Mouse (Mus musculus) intestine, postnatal 0 days (tissue): ENCODE data around the gene Pygm. TPM values are rescaled to one million over a fixed set of nuclear protein-coding genes. Genes with fewer than 3 reads are reported as not detected.

ENCODE experiments used
- ATAC-seq: fragments of 200-750 bp; cut with Nextera tagmentation; 2 replicates; pipeline ENCODE4 v1.8.0; 2017; ENCODE audit warnings: mild to moderate bottlenecking, moderate TSS enrichment, moderate library complexity
- H3K27ac ChIP-seq: fragments of 300-500 bp; sonication (generic); 2 replicates; pipeline ENCODE4 v1.5.1; 2014; ENCODE audit warnings: mild to moderate bottlenecking, low read depth, low read length, moderate library complexity
- H3K27me3 ChIP-seq: fragments of 300-500 bp; sonication (generic); replicated peaks from 2 replicates; pipeline ENCODE4 v1.6.1; 2014; ENCODE audit warnings: low read length, mixed read lengths; ENCODE audit not compliant: control insufficient read depth, insufficient read depth
- H3K36me3 ChIP-seq: fragments of 300-500 bp; sonication (generic); 2 replicates; pipeline ENCODE4 v1.6.1; 2014; ENCODE audit warnings: mild to moderate bottlenecking, moderate library complexity; ENCODE audit not compliant: control insufficient read depth, insufficient read depth
- H3K4me1 ChIP-seq: fragments of 300-500 bp; sonication (generic); replicated peaks from 2 replicates; pipeline ENCODE4 v1.6.1; 2014; ENCODE audit warnings: antibody characterized with exemption, low read length, mixed read lengths; ENCODE audit not compliant: control insufficient read depth, insufficient read depth
- H3K4me2 ChIP-seq: fragments of 300-500 bp; sonication (generic); replicated peaks from 2 replicates; pipeline ENCODE4 v1.6.1; 2014; ENCODE audit warnings: low read depth, mild to moderate bottlenecking, moderate library complexity
- H3K4me3 ChIP-seq: fragments of 300-500 bp; sonication (generic); 2 replicates; pipeline ENCODE4 v1.5.1; 2014; ENCODE audit warnings: low read depth, low read length
- H3K9ac ChIP-seq: fragments of 300-500 bp; sonication (generic); 2 replicates; pipeline ENCODE4 v1.6.1; 2014; ENCODE audit warnings: mild to moderate bottlenecking, low read depth, low read length
- H3K9me3 ChIP-seq: fragments of 300-500 bp; sonication (generic); 2 replicates; pipeline ENCODE4 v1.6.1; 2016; ENCODE audit warnings: mixed run types; ENCODE audit not compliant: control insufficient read depth
- CTCF ChIP-seq: sonication (generic); IDR thresholded peaks from 2 replicates; pipeline ENCODE4 v1.5.1; 2016; ENCODE audit warnings: low read depth, mild to moderate bottlenecking, control low read depth, antibody characterized with exemption, moderate library complexity
- WGBS: fragments of 180-500 bp; shearing (Covaris S2); extraction: QIAGEN DNeasy Blood & Tissue Kit; methylation state at CpG from one replicate; pipeline ENCODE4 v1.1.7; 2014; 5-methylcytosine and 5-hydroxymethylcytosine counted together
- polyA plus RNA-seq: library from polyadenylated mRNA; unstranded; fragments of >200 nt; fragmentation: Nextera tagmentation; extraction: Ambion mirVana; gene quantifications from 2 replicates; pipeline ENCODE4 v1.2.1, GENCODE M21; 2015

The Pygm gene
- polyA plus RNA-seq, 1 experiment from 2014 or later: 4.1 TPM

DNA sequence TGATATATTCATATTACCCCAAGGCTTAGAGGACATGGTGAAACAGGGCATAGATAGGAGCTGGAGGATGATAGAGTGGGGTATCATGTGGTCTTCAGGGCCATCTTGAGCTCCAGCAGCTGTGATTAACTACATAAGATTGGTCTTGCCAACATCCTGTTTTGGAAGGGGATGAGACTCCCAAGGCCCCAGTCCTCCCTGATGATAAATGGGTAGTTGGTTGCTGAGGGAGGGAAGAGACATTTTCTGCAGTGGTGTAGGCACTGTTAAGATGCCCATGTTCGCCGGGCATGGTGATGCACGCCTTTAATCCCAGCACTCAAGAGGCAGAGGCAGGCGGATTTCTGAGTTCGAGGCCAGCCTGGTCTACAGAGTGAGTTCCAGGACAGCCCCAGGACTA, 3.0 kb upstream of the Pygm start:
- H3K27ac ChIP-seq: no peak overlapping the region
- H3K4me3 ChIP-seq: no peak overlapping the region
- 95% methylated on average over 5 of the region's 5 CpGs for WGBS
- H3K4me2 ChIP-seq: no peak overlapping the region
- H3K36me3 ChIP-seq: peaks cover 32% of the 10 kb centered on the region
- H3K27me3 ChIP-seq: no peaks in the 10 kb centered on the region
- ATAC-seq: no peak
- TF ChIP-seq CTCF: no peak
- H3K9ac ChIP-seq: no peak overlapping the region
- no peaks in the 10 kb centered on the region; the same call in 1 of the 2 replicates for H3K4me1 ChIP-seq
- H3K9me3 ChIP-seq: no peaks in the 10 kb centered on the region

DNA sequence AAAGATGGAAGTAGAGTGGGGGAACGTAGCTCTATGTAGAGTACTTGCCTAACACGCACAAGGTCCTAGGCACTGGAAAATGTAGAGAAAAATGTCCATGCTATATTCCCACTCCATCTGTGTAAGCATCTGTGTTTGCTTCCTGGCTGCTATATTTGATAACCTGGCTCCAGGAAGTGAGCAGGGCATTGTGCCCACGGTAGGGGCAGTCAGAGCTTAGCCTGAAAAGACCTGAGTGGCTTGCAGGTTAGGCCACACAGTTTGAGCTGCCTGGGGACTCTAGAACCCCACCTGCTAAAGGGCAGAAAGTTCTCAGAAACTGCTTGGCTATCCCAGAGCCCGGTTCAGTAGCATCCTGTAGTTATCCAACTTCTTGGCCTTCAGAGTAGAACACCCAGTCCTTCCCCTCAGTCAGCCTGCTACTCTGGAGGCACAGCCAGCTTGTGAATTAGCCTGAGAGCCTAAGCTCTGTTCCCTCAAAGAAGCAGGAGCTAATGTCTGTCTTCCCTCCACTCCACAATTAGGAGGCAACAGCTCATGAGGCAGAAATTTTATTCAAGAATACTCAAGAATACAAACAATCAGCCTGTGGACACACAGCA, 1.8 kb upstream of the Pygm start:
- WGBS: 69% methylated on average over 4 of the region's 4 CpGs
- ATAC-seq: no peak
- no peak overlapping the region for H3K27ac ChIP-seq

GRCm38 (mm10) chr19:6383470-6383869, 729 bp upstream of the Pygm start:
- H3K4me3 ChIP-seq: no peak overlapping the region
- H3K36me3 ChIP-seq: peaks cover 11% of the 10 kb centered on the region
- H3K9me3 ChIP-seq: no peaks in the 10 kb centered on the region
- H3K4me2 ChIP-seq: no peak overlapping the region
- TF ChIP-seq CTCF: no peak
- H3K27me3 ChIP-seq: no peaks in the 10 kb centered on the region
- H3K27ac ChIP-seq: no peak overlapping the region
- no peak for ATAC-seq
- H3K4me1 ChIP-seq: no peaks in the 10 kb centered on the region; the same call in 1 of the 2 replicates
- WGBS: 51% methylated on average over 5 of the region's 5 CpGs
- H3K9ac ChIP-seq: no peak overlapping the region

More for the DNA sequence above, 1.8 kb upstream of the Pygm start:
- peaks cover 20% of the 10 kb centered on the region for H3K36me3 ChIP-seq
- no peak overlapping the region for H3K4me3 ChIP-seq
- no peaks in the 10 kb centered on the region for H3K27me3 ChIP-seq
- no peaks in the 10 kb centered on the region; the same call in 1 of the 2 replicates for H3K4me1 ChIP-seq
- no peak overlapping the region for H3K9ac ChIP-seq
- no peak overlapping the region for H3K4me2 ChIP-seq
- no peak for TF ChIP-seq CTCF
- H3K9me3 ChIP-seq: no peaks in the 10 kb centered on the region

- no peaks in the 10 kb centered on the region for H3K9me3 ChIP-seq
- H3K4me2 ChIP-seq: peak overlapping the region; percentile 35; the same call in 1 of the 2 replicates
- no peak for ATAC-seq
- WGBS: 65% methylated on average over 11 of the region's 11 CpGs
- H3K4me1 ChIP-seq: no peaks in the 10 kb centered on the region; the same call in none of the 2 replicates
- no peak overlapping the region for H3K4me3 ChIP-seq
- H3K36me3 ChIP-seq: no peaks in the 10 kb centered on the region
- H3K9ac ChIP-seq: no peak overlapping the region
- TF ChIP-seq CTCF: no peak
- no peaks in the 10 kb centered on the region for H3K27me3 ChIP-seq
- H3K27ac ChIP-seq: no peak overlapping the region
These were observed 755 bp downstream of the Pygm start for GRCm38 (mm10) chr19:6384954-6385353.

DNA sequence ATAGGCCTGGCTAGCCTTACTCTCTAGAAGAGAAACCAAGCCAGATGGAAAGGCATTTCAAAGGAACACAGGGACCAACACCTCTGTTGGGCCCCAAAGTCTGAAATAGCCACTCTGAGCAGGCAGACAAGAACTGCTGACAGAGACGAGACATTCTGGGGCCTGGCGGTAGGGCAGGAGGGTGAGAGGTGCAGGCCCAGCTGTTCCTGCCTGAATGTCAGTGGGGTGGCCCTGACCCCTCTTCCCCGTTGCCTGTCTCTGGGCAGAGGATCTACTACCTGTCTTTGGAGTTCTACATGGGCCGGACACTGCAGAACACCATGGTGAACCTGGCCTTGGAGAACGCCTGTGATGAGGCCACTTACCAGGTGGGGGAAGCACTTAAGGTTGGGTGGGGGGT, 1.2 kb downstream of the Pygm start:
- no peak overlapping the region for H3K27ac ChIP-seq
- no peaks in the 10 kb centered on the region; the same call in none of the 2 replicates for H3K4me1 ChIP-seq
- H3K4me3 ChIP-seq: no peak overlapping the region
- H3K4me2 ChIP-seq: peak overlapping the region; percentile 9; the same call in 1 of the 2 replicates
- TF ChIP-seq CTCF: no peak
- H3K9me3 ChIP-seq: no peaks in the 10 kb centered on the region
- H3K9ac ChIP-seq: no peak overlapping the region
- ATAC-seq: no peak
- no peaks in the 10 kb centered on the region for H3K27me3 ChIP-seq
- H3K36me3 ChIP-seq: no peaks in the 10 kb centered on the region
- WGBS: 63% methylated on average over 5 of the region's 5 CpGs

GRCm38 (mm10) chr19:6385821-6386220, 1.6 kb downstream of the Pygm start:
- Histone ChIP-seq H3K4me1 (no peaks in the 10 kb centered on the region; the same call in none of the 2 replicates), H3K27ac (no peak overlapping the region), H3K36me3 (no peaks in the 10 kb centered on the region), H3K4me3 (no peak overlapping the region), H3K9ac (no peak overlapping the region), H3K27me3 (no peaks in the 10 kb centered on the region), H3K9me3 (no peaks in the 10 kb centered on the region), H3K4me2 (peak overlapping the region; percentile 9; the same call in 1 of the 2 replicates)
- no peak for ATAC-seq
- TF ChIP-seq CTCF: no peak
- WGBS: 75% methylated on average over 7 of the region's 7 CpGs

- Histone ChIP-seq H3K36me3 (no peaks in the 10 kb centered on the region), H3K27me3 (no peaks in the 10 kb centered on the region), H3K9me3 (no peaks in the 10 kb centered on the region), H3K4me2 (no peak overlapping the region), H3K27ac (no peak overlapping the region), H3K4me1 (no peaks in the 10 kb centered on the region; the same call in none of the 2 replicates), H3K4me3 (no peak overlapping the region), H3K9ac (no peak overlapping the region)
- 70% methylated on average over 9 of the region's 9 CpGs for WGBS
- no peak for TF ChIP-seq CTCF
- no peak for ATAC-seq
These were observed 2.0 kb downstream of the Pygm start for GRCm38 (mm10) chr19:6386234-6386633.
